In the genomic region with DNA sequence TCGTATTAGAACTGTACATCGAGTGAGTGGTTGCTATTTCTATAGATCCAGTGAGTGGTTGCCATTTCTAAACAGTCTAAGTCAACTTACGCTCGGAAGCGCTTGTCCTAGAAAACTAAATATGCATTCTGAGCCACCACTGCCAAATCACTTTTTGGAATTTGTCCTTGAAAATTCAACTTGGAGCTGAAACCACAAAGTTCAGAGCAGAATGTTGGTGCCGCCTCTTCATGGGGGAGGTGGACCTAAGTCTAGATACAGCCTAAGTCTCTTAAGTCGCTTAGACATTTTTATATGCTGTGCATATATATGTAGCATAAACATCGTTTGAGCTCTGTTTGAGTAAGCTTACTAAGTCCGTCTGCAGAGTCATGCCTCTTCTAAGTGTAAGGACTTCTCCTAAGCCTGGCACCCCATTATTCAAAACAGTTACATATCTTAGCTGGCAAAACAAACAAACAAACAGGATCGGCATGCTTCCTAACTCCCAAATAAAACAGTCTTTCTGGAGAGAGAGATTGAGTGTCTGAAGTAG, we compare ENCODE assay signal across 9 mouse cellular contexts. TPM values are rescaled to one million over a fixed set of nuclear protein-coding genes. Genes with fewer than 3 reads are reported as not detected.
DNase-seq lines count a peak whose midpoint lies in the region; ATAC-seq lines count a peak whose summit lies in the region.
"Had no signal": no experiment of that assay in that cellular context is flagged by ENCODE, and none has a peak within 500 bp of the region (broad histone marks: within the 10 kb centered on the region; RNA-seq: fewer than 3 reads in every experiment).

No protein-coding gene starts in this region.

- peak overlapping the region; percentile 81 for H3K27ac ChIP-seq in lung, embryonic 15.5 days
- peak overlapping the region; percentile 76 for H3K27ac ChIP-seq in forebrain, embryonic 14.5 days (ENCODE audit: low read depth, low read length)
- 0 out of 2 replicates have a peak overlapping the region, but pooled peaks have one; percentile 68 for H3K27ac ChIP-seq in midbrain, embryonic 15.5 days

- H3K27me3 ChIP-seq in lung, embryonic 15.5 days: no peaks in the 10 kb centered on the region; the same call in 1 of the 2 replicates
- H3K27me3 ChIP-seq in forebrain, embryonic 14.5 days (replicated peaks; ENCODE audit: control insufficient read depth, insufficient read depth, low read length): no peaks in the 10 kb centered on the region
- H3K27me3 ChIP-seq in midbrain, embryonic 15.5 days (replicated peaks): no peaks in the 10 kb centered on the region; the same call in 1 of the 2 replicates

- no peak overlapping the region for H3K4me3 ChIP-seq in lung, embryonic 15.5 days
- H3K4me3 ChIP-seq in forebrain, embryonic 14.5 days (ENCODE audit: low read depth, low read length): no peak overlapping the region
- H3K4me3 ChIP-seq in midbrain, embryonic 15.5 days: no peak overlapping the region

- 0 out of 2 replicates have a peak, but pooled peaks cover under 1% of the 10 kb centered on the region for H3K9me3 ChIP-seq in lung, embryonic 15.5 days
- H3K9me3 ChIP-seq in forebrain, embryonic 14.5 days (replicated peaks; ENCODE audit: control insufficient read depth, low read length): no peaks in the 10 kb centered on the region
- no peaks in the 10 kb centered on the region for H3K9me3 ChIP-seq in midbrain, embryonic 15.5 days

- WGBS in lung, embryonic 15.5 days: 46% methylated on average over 10 of the region's 10 CpGs
- WGBS in forebrain, embryonic 14.5 days: 92% methylated on average over 10 of the region's 10 CpGs
- WGBS in midbrain, embryonic 15.5 days: 87% methylated on average over 10 of the region's 10 CpGs

- H3K9ac ChIP-seq in lung, embryonic 15.5 days: no peak overlapping the region
- no peak overlapping the region; the same call in 1 of the 2 replicates for H3K9ac ChIP-seq in forebrain, embryonic 14.5 days (ENCODE audit: low read length)
- H3K9ac ChIP-seq in midbrain, embryonic 15.5 days: no peak overlapping the region

- peaks cover 23% of the 10 kb centered on the region for H3K4me1 ChIP-seq in lung, embryonic 15.5 days
- 0 out of 2 replicates have a peak, but pooled peaks cover 8% of the 10 kb centered on the region for H3K4me1 ChIP-seq in forebrain, embryonic 14.5 days (ENCODE audit: control insufficient read depth, insufficient read depth, low read length)
- peaks cover 10% of the 10 kb centered on the region for H3K4me1 ChIP-seq in midbrain, embryonic 15.5 days

- H3K4me2 ChIP-seq in lung, embryonic 15.5 days: peak overlapping the region; percentile 44; the same call in 1 of the 2 replicates
- no peak overlapping the region for H3K4me2 ChIP-seq in forebrain, embryonic 14.5 days (ENCODE audit: low read length)
- H3K4me2 ChIP-seq in midbrain, embryonic 15.5 days: no peak overlapping the region

- peak; percentile 71 for ATAC-seq in frontal cortex, adult (ENCODE audit: low TSS enrichment)
- ATAC-seq in lung, embryonic 15.5 days (ENCODE audit: borderline replicate concordance, extremely low read depth, low FRiP score, low TSS enrichment): peak; percentile 68; the same call in 1 of the 2 replicates
- no peak for ATAC-seq in forebrain, embryonic 14.5 days
- ATAC-seq in midbrain, embryonic 15.5 days (replicated peaks): no peak

- H3K36me3 ChIP-seq in lung, embryonic 15.5 days: no peaks in the 10 kb centered on the region
- no peaks in the 10 kb centered on the region for H3K36me3 ChIP-seq in forebrain, embryonic 14.5 days (ENCODE audit: control insufficient read depth, insufficient read depth, low read length)
- H3K36me3 ChIP-seq in midbrain, embryonic 15.5 days (replicated peaks): no peaks in the 10 kb centered on the region

- no peak for DNase-seq in frontal cortex, postnatal 25 days (ENCODE audit: low spot score in 2 of 2)
- DNase-seq in lung, adult 18-20 months: no peak
- DNase-seq in forebrain, embryonic 14.5 days (ENCODE audit: low spot score): no peak
- DNase-seq in testis, postnatal 14 days (ENCODE audit: low spot score): no peak
- no peak for DNase-seq in lung, postnatal 36 days
- DNase-seq: cerebellum, adult 2 months had no signal

RNA-seq across cellular contexts. Expression of a gene that starts 8.0 kb away (rescaled TPM):
- polyA plus RNA-seq in lung, embryonic 15.5 days (2015; fragmentation: Nextera tagmentation; extraction: Ambion mirVana): 2.5 and 3.1 TPM in 2 replicates
- polyA plus RNA-seq in forebrain, embryonic 14.5 days (2014; fragmentation: Nextera tagmentation; extraction: Ambion mirVana): 71.9 and 75.2 TPM in 2 replicates
- 15.5 and 20.5 TPM in 2 replicates for polyA plus RNA-seq in midbrain, embryonic 15.5 days (2015; fragmentation: Nextera tagmentation; extraction: Ambion mirVana)

RNA-seq across cellular contexts. Expression of a gene that starts 37.8 kb away (rescaled TPM):
- polyA plus RNA-seq in lung, embryonic 15.5 days (2015; fragmentation: Nextera tagmentation; extraction: Ambion mirVana): 26.5 and 27.7 TPM in 2 replicates
- 28.8 and 33.9 TPM in 2 replicates for polyA plus RNA-seq in forebrain, embryonic 14.5 days (2014; fragmentation: Nextera tagmentation; extraction: Ambion mirVana)
- 39.8 and 40.7 TPM in 2 replicates for polyA plus RNA-seq in midbrain, embryonic 15.5 days (2015; fragmentation: Nextera tagmentation; extraction: Ambion mirVana)

RNA-seq across cellular contexts. Expression of a gene that starts 38.7 kb away (rescaled TPM):
- polyA plus RNA-seq in lung, embryonic 15.5 days (2015; fragmentation: Nextera tagmentation; extraction: Ambion mirVana): 23.7 and 24.5 TPM in 2 replicates
- polyA plus RNA-seq in forebrain, embryonic 14.5 days (2014; fragmentation: Nextera tagmentation; extraction: Ambion mirVana): 29.5 and 32.4 TPM in 2 replicates
- 33.9 and 35.3 TPM in 2 replicates for polyA plus RNA-seq in midbrain, embryonic 15.5 days (2015; fragmentation: Nextera tagmentation; extraction: Ambion mirVana)

Comparison
In these comparisons a context has a peak if more than half of its experiments do, and no peak if none do; other contexts are left out.
1. ATAC-seq: peak in frontal cortex, adult (single experiment) and lung, embryonic 15.5 days (single experiment); none in forebrain, embryonic 14.5 days (single experiment) and midbrain, embryonic 15.5 days (single experiment).
2. Peak in every context shown above with its lines, with median percentiles within 50 percentile points of each other: H3K27ac ChIP-seq.